Mouse (Mus musculus): Measurements from ENCODE around the gene Cpa5. TPM values are rescaled to one million over a fixed set of nuclear protein-coding genes. Genes with fewer than 3 reads are reported as not detected.

The Cpa5 gene
- polyA plus RNA-seq, 1 experiment = 0.04 TPM

GRCm38 (mm10) chr6:30673764-30674561 lies 63.2 kb downstream of the Cpa5 start:
- TF ChIP-seq POLR2A (IDR thresholded peaks at IDR 0.05; ENCODE audit: borderline replicate concordance, extremely low read depth, insufficient read depth, insufficient read length, poor library complexity, severe bottlenecking) (no peak), CTCF (IDR thresholded peaks at IDR 0.05; ENCODE audit: borderline replicate concordance, extremely low read depth, insufficient read depth, insufficient read length) (no peak)
- peak; percentile 88 for DNase-seq (ENCODE audit: low read depth)

GRCm38 (mm10) chr6:30674714-30675280 lies 64.0 kb downstream of the Cpa5 start:
- DNase-seq (ENCODE audit: low read depth) = peak; percentile 84
- TF ChIP-seq POLR2A (IDR thresholded peaks at IDR 0.05; ENCODE audit: borderline replicate concordance, extremely low read depth, insufficient read depth, insufficient read length, poor library complexity, severe bottlenecking) (no peak), CTCF (IDR thresholded peaks at IDR 0.05; ENCODE audit: borderline replicate concordance, extremely low read depth, insufficient read depth, insufficient read length) (no peak)

GRCm38 (mm10) chr6:30675281-30675771 lies 64.5 kb downstream of the Cpa5 start:
- DNase-seq (ENCODE audit: low read depth) = peak; percentile 75
- TF ChIP-seq CTCF (IDR thresholded peaks at IDR 0.05; ENCODE audit: borderline replicate concordance, extremely low read depth, insufficient read depth, insufficient read length) (no peak), POLR2A (IDR thresholded peaks at IDR 0.05; ENCODE audit: borderline replicate concordance, extremely low read depth, insufficient read depth, insufficient read length, poor library complexity, severe bottlenecking) (no peak)

GRCm38 (mm10) chr6:30676506-30676905 lies 65.7 kb downstream of the Cpa5 start:
- no peak for DNase-seq (ENCODE audit: low read depth)
- TF ChIP-seq CTCF (IDR thresholded peaks at IDR 0.05; ENCODE audit: borderline replicate concordance, extremely low read depth, insufficient read depth, insufficient read length) (no peak), POLR2A (IDR thresholded peaks at IDR 0.05; ENCODE audit: borderline replicate concordance, extremely low read depth, insufficient read depth, insufficient read length, poor library complexity, severe bottlenecking) (no peak)

- no peak for TF ChIP-seq POLR2A (IDR thresholded peaks at IDR 0.05; ENCODE audit: borderline replicate concordance, extremely low read depth, insufficient read depth, insufficient read length, poor library complexity, severe bottlenecking)
- TF ChIP-seq CTCF (IDR thresholded peaks at IDR 0.05; ENCODE audit: borderline replicate concordance, extremely low read depth, insufficient read depth, insufficient read length) = no peak
- no peak for DNase-seq (ENCODE audit: low read depth)
Observed at GRCm38 (mm10) chr6:30677591-30677990, 66.8 kb downstream of the Cpa5 start.

GRCm38 (mm10) chr6:30678482-30678881 lies 67.7 kb downstream of the Cpa5 start:
- DNase-seq (ENCODE audit: low read depth) = peak; percentile 86
- no peak for TF ChIP-seq POLR2A (IDR thresholded peaks at IDR 0.05; ENCODE audit: borderline replicate concordance, extremely low read depth, insufficient read depth, insufficient read length, poor library complexity, severe bottlenecking)
- no peak for TF ChIP-seq CTCF (IDR thresholded peaks at IDR 0.05; ENCODE audit: borderline replicate concordance, extremely low read depth, insufficient read depth, insufficient read length)

GRCm38 (mm10) chr6:30679567-30679966 lies 68.8 kb downstream of the Cpa5 start:
- TF ChIP-seq CTCF (IDR thresholded peaks at IDR 0.05; ENCODE audit: borderline replicate concordance, extremely low read depth, insufficient read depth, insufficient read length) (no peak), POLR2A (IDR thresholded peaks at IDR 0.05; ENCODE audit: borderline replicate concordance, extremely low read depth, insufficient read depth, insufficient read length, poor library complexity, severe bottlenecking) (no peak)
- no peak for DNase-seq (ENCODE audit: low read depth)

GRCm38 (mm10) chr6:30680442-30680841 lies 69.6 kb downstream of the Cpa5 start:
- TF ChIP-seq CTCF (IDR thresholded peaks at IDR 0.05; ENCODE audit: borderline replicate concordance, extremely low read depth, insufficient read depth, insufficient read length) (no peak), POLR2A (IDR thresholded peaks at IDR 0.05; ENCODE audit: borderline replicate concordance, extremely low read depth, insufficient read depth, insufficient read length, poor library complexity, severe bottlenecking) (no peak)
- DNase-seq (ENCODE audit: low read depth) = no peak

Other genes starting within 250 kb of the Cpa5 start
- 41.6 and 46.4 TPM in 2 replicates for gene Zc3hc1, start 220.0 kb upstream of the Cpa5 start, polyA plus RNA-seq (2012; rRNA removed)
- gene Klhdc10, start 209.1 kb upstream of the Cpa5 start, polyA plus RNA-seq (2012; rRNA removed) = 121 and 127 TPM in 2 replicates
- gene Tmem209, start 101.2 kb upstream of the Cpa5 start, polyA plus RNA-seq (2012; rRNA removed) = 45.9 and 59.4 TPM in 2 replicates
- gene Ssmem1, start 101.2 kb upstream of the Cpa5 start, polyA plus RNA-seq (2012; rRNA removed) = 0.09 and 0.10 TPM in 2 replicates
- gene Cpa2, start 69.4 kb upstream of the Cpa5 start, polyA plus RNA-seq (2012; rRNA removed) = 3.4 and 4.1 TPM in 2 replicates
- gene Cpa4, start 42.6 kb upstream of the Cpa5 start, polyA plus RNA-seq (2012; rRNA removed) = 2.5 and 3.3 TPM in 2 replicates
- gene Cpa1, start 28.2 kb downstream of the Cpa5 start, polyA plus RNA-seq (2012; rRNA removed) = 0.68 and 1.0 TPM in 2 replicates
- 16.1 and 19.5 TPM in 2 replicates for gene Cep41, start 82.7 kb downstream of the Cpa5 start, polyA plus RNA-seq (2012; rRNA removed)
- 533 and 604 TPM in 2 replicates for gene Mest, start 112.5 kb downstream of the Cpa5 start, polyA plus RNA-seq (2012; rRNA removed)